Mouse (Mus musculus) liver, adult 2 months (tissue): Measurements from ENCODE around the gene Siglec1.

Experiments
- CTCF ChIP-seq: fragments of 200-500 bp; IDR thresholded peaks from 2 replicates; pipeline ENCODE4 v1.5.1; 2011; ENCODE audit warnings: low read depth, low read length, control low read depth
- POLR2A ChIP-seq: fragments of 200-500 bp; IDR thresholded peaks from 2 replicates; pipeline ENCODE4 v1.6.1; 2011; ENCODE audit warnings: low read length, control low read depth; ENCODE audit not compliant: insufficient read depth; ENCODE audit errors: extremely low read depth

GRCm38 (mm10) chr2:131054646-131055264, 31.8 kb downstream of the Siglec1 start:
- TF ChIP-seq CTCF (no peak), POLR2A (no peak)
